Mouse (Mus musculus) embryo, embryonic 10 days (tissue): ENCODE data around the gene Nptx2.

Experiments
- DNase-seq: peaks from one replicate; pipeline ENCODE4 v3.0.0-alpha.2; 2015; ENCODE audit warnings: low spot score

Gene Nptx2

GRCm38 (mm10) chr5:144585100-144585499 is 39.4 kb downstream of the Nptx2 start:
- DNase-seq = no peak

- peak; percentile 18 for DNase-seq
These were observed 45.7 kb downstream of the Nptx2 start for GRCm38 (mm10) chr5:144591248-144591880.

GRCm38 (mm10) chr5:144594796-144595195 is 49.1 kb downstream of the Nptx2 start:
- no peak for DNase-seq
